In the genomic region with DNA sequence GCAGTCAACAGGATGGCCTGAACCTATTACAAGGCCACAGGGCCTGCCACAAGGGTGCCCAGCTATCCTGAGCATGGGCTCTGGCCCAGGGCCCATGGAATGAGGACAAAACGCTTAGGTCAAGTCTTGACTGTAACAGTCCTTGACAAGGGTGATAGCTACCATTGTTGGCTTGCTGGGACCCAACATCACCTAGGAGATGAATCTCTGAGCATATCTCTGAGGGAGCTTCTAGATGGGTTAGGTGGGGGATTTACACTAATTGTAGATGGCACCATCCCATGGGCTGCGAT, we compare ENCODE assay signal across 15 mouse cellular contexts. TPM values are rescaled to one million over a fixed set of nuclear protein-coding genes. Genes with fewer than 3 reads are reported as not detected.
DNase-seq lines count a peak whose midpoint lies in the region; ATAC-seq and TF ChIP-seq lines count a peak whose summit lies in the region.
"Had no signal": no experiment of that assay in that cellular context is flagged by ENCODE, and none has a peak within 500 bp of the region (broad histone marks: within the 10 kb centered on the region; RNA-seq: fewer than 3 reads in every experiment).

No protein-coding gene starts in this region.

- H3K4me2 ChIP-seq in heart, embryonic 11.5 days: no peak overlapping the region
- no peak overlapping the region for H3K4me2 ChIP-seq in neural tube, embryonic 13.5 days
- H3K4me2 ChIP-seq: embryonic facial prominence, embryonic 13.5 days; forebrain, embryonic 13.5 days had no signal

- ATAC-seq in heart, embryonic 11.5 days (replicated peaks; ENCODE audit: insufficient number of reproducible peaks, low FRiP score, low TSS enrichment): no peak
- no peak for ATAC-seq in neural tube, embryonic 13.5 days (ENCODE audit: low read depth)
- no peak for ATAC-seq in erythroid progenitor cell, adult 5-6 weeks (replicated peaks; ENCODE audit: low FRiP score, poor library complexity, severe bottlenecking)
- ATAC-seq: forebrain, embryonic 13.5 days; intestine, embryonic 16.5 days had no signal

- no peak for TF ChIP-seq CTCF in layer of hippocampus, adult 2 months (conservative IDR thresholded peaks at IDR 0.05)

- no peak overlapping the region for H3K9ac ChIP-seq in heart, embryonic 11.5 days (ENCODE audit: low read depth, low read length)
- no peak overlapping the region for H3K9ac ChIP-seq in neural tube, embryonic 13.5 days
- H3K9ac ChIP-seq: embryonic facial prominence, embryonic 13.5 days; forebrain, embryonic 13.5 days had no signal

- no peak overlapping the region for H3K27ac ChIP-seq in heart, embryonic 11.5 days (ENCODE audit: low read depth, low read length)
- peak overlapping the region; percentile 92 for H3K27ac ChIP-seq in layer of hippocampus, adult 2 months
- H3K27ac ChIP-seq in neural tube, embryonic 13.5 days (replicated peaks): peak overlapping the region; percentile 67; the same call in 1 of the 2 replicates
- H3K27ac ChIP-seq: embryonic facial prominence, embryonic 13.5 days; forebrain, embryonic 13.5 days had no signal

- H3K4me1 ChIP-seq in heart, embryonic 11.5 days (ENCODE audit: control insufficient read depth, insufficient read depth, low read length): no peaks in the 10 kb centered on the region
- H3K4me1 ChIP-seq in neural tube, embryonic 13.5 days (replicated peaks): peaks cover 42% of the 10 kb centered on the region

- WGBS in heart, embryonic 11.5 days (ENCODE audit: insufficient replicate concordance): 84% methylated on average over 2 of the region's 2 CpGs
- 92% methylated on average over 2 of the region's 2 CpGs for WGBS in neural tube, embryonic 13.5 days

- DNase-seq in heart, postnatal 4 days: peak; percentile 33
- no peak for DNase-seq in layer of hippocampus, adult 2 months (ENCODE audit: low spot score in 2 of 2)
- no peak for DNase-seq in layer of hippocampus, postnatal 36 days
- DNase-seq in neural tube, embryonic 10.5 days (ENCODE audit: extremely low spot score, low spot score): no peak
- DNase-seq: adrenal gland, adult 2 months; adrenal gland, postnatal 25 days; gastrocnemius, postnatal 10 days; heart, postnatal 10 days had no signal

- H3K4me3 ChIP-seq in heart, embryonic 11.5 days (ENCODE audit: low read depth, low read length): no peak overlapping the region
- H3K4me3 ChIP-seq in layer of hippocampus, adult 2 months: no peak overlapping the region
- H3K4me3 ChIP-seq in neural tube, embryonic 13.5 days: no peak overlapping the region
- H3K4me3 ChIP-seq: embryonic facial prominence, embryonic 13.5 days; forebrain, embryonic 13.5 days had no signal

- H3K9me3 ChIP-seq in heart, embryonic 11.5 days (replicated peaks; ENCODE audit: control insufficient read depth, low read length): no peaks in the 10 kb centered on the region
- no peaks in the 10 kb centered on the region for H3K9me3 ChIP-seq in neural tube, embryonic 13.5 days
- H3K9me3 ChIP-seq: embryonic facial prominence, embryonic 13.5 days; forebrain, embryonic 13.5 days had no signal

- H3K36me3 ChIP-seq in heart, embryonic 11.5 days (ENCODE audit: control insufficient read depth, insufficient read depth, low read length): no peaks in the 10 kb centered on the region
- H3K36me3 ChIP-seq in neural tube, embryonic 13.5 days: no peaks in the 10 kb centered on the region

- no peaks in the 10 kb centered on the region for H3K27me3 ChIP-seq in heart, embryonic 11.5 days (ENCODE audit: control insufficient read depth, insufficient read depth, low read length)
- H3K27me3 ChIP-seq in neural tube, embryonic 13.5 days: no peaks in the 10 kb centered on the region
- H3K27me3 ChIP-seq: embryonic facial prominence, embryonic 13.5 days; forebrain, embryonic 13.5 days had no signal

RNA-seq across cellular contexts. Expression of gene 3110082I17Rik, which starts 18.7 kb away (rescaled TPM):
- total RNA-seq in heart, postnatal 4 days (2021): 10 to 100 TPM; 10.8 to 10.9 TPM
- polyA plus RNA-seq in heart, embryonic 11.5 days (2014; fragmentation: Nextera tagmentation; extraction: Ambion mirVana): 19.3 and 21.9 TPM in 2 replicates
- total RNA-seq in layer of hippocampus, adult 2 months (2021): 10 to 100 TPM; 17.1 to 18.1 TPM
- 10 to 100 TPM; 15.2 to 15.7 TPM for total RNA-seq in layer of hippocampus, postnatal 36 days (2021)
- 14.9 and 15.1 TPM in 2 replicates for polyA plus RNA-seq in neural tube, embryonic 13.5 days (2015; fragmentation: Nextera tagmentation; extraction: Ambion mirVana)
- total RNA-seq in erythroid progenitor cell, adult 5-6 weeks (2015; ENCODE audit: low replicate concordance): 4.7 TPM in 1 of 2 replicates, not detected in the other
- 3.2 and 4.2 TPM in 2 replicates for total RNA-seq in erythroid progenitor cell, adult 5-6 weeks (2017; ENCODE audit: low replicate concordance)

RNA-seq across cellular contexts. Expression of gene Gper1, which starts 18.7 kb away (rescaled TPM):
- 1 to 10 TPM; 1.8 to 2.3 TPM for total RNA-seq in heart, postnatal 4 days (2021)
- 0.57 and 0.72 TPM in 2 replicates for polyA plus RNA-seq in heart, embryonic 11.5 days (2014; fragmentation: Nextera tagmentation; extraction: Ambion mirVana)
- total RNA-seq in layer of hippocampus, adult 2 months (2021): 1 to 10 TPM; 2.1 to 2.4 TPM
- 1 to 10 TPM; 2.5 to 2.7 TPM for total RNA-seq in layer of hippocampus, postnatal 36 days (2021)
- 8.5 and 9.9 TPM in 2 replicates for polyA plus RNA-seq in neural tube, embryonic 13.5 days (2015; fragmentation: Nextera tagmentation; extraction: Ambion mirVana)
- not detected in 2 replicates for total RNA-seq in erythroid progenitor cell, adult 5-6 weeks (2015; ENCODE audit: low replicate concordance)
- total RNA-seq in erythroid progenitor cell, adult 5-6 weeks (2017; ENCODE audit: low replicate concordance): not detected in 2 replicates
- total RNA-seq: hematopoietic stem cell, adult 5-6 weeks had no signal

RNA-seq across cellular contexts. Expression of gene C130050O18Rik, which starts 36.6 kb away (rescaled TPM):
- under 1 TPM; 0.47 to 0.74 TPM for total RNA-seq in heart, postnatal 4 days (2021)
- polyA plus RNA-seq in heart, embryonic 11.5 days (2014; fragmentation: Nextera tagmentation; extraction: Ambion mirVana): 0.17 and 0.21 TPM in 2 replicates
- under 1 TPM in 1 of 2 experiments, not detected in 1; 0.18 TPM for total RNA-seq in layer of hippocampus, adult 2 months (2021)
- total RNA-seq in layer of hippocampus, postnatal 36 days (2021): under 1 TPM in 1 of 2 experiments, not detected in 1; 0.20 TPM
- 0.38 and 0.39 TPM in 2 replicates for polyA plus RNA-seq in neural tube, embryonic 13.5 days (2015; fragmentation: Nextera tagmentation; extraction: Ambion mirVana)
- 2.9 TPM in 1 of 2 replicates, not detected in the other for total RNA-seq in erythroid progenitor cell, adult 5-6 weeks (2015; ENCODE audit: low replicate concordance)
- 0.26 TPM in 1 of 2 replicates, not detected in the other for total RNA-seq in erythroid progenitor cell, adult 5-6 weeks (2017; ENCODE audit: low replicate concordance)

RNA-seq across cellular contexts. Expression of gene Zfand2a, which starts 42.7 kb away (rescaled TPM):
- 10 to 100 TPM; 20.6 to 21.5 TPM for total RNA-seq in heart, postnatal 4 days (2021)
- polyA plus RNA-seq in heart, embryonic 11.5 days (2014; fragmentation: Nextera tagmentation; extraction: Ambion mirVana): 6.3 and 7.2 TPM in 2 replicates
- total RNA-seq in layer of hippocampus, adult 2 months (2021): 10 to 100 TPM; 56.5 to 63.1 TPM
- 10 to 100 TPM; 62.5 to 66.6 TPM for total RNA-seq in layer of hippocampus, postnatal 36 days (2021)
- polyA plus RNA-seq in neural tube, embryonic 13.5 days (2015; fragmentation: Nextera tagmentation; extraction: Ambion mirVana): 16.0 and 18.0 TPM in 2 replicates
- 7.2 and 9.2 TPM in 2 replicates for total RNA-seq in erythroid progenitor cell, adult 5-6 weeks (2015; ENCODE audit: low replicate concordance)
- 3.6 and 5.8 TPM in 2 replicates for total RNA-seq in erythroid progenitor cell, adult 5-6 weeks (2017; ENCODE audit: low replicate concordance)
